Mouse (Mus musculus) heart, embryonic 12.5 days (tissue): Measurements from ENCODE around the gene Akt1. TPM values are rescaled to one million over a fixed set of nuclear protein-coding genes. Genes with fewer than 3 reads are reported as not detected.
A peak's percentile ranks its signal among the peaks of the same experiment; 100 is the strongest.

Source experiments
- ATAC-seq: fragments of 200-750 bp; cut with Nextera tagmentation; 2 replicates; pipeline ENCODE4 v1.8.0; 2017; ENCODE audit warnings: moderate TSS enrichment, moderate library complexity; ENCODE audit not compliant: insufficient number of reproducible peaks, low FRiP score
- H3K27ac ChIP-seq: fragments of 300-500 bp; sonication (generic); 2 replicates; pipeline ENCODE4 v1.5.1; 2016; ENCODE audit warnings: mild to moderate bottlenecking, moderate library complexity; ENCODE audit not compliant: poor library complexity, severe bottlenecking
- H3K27me3 ChIP-seq: fragments of 300-500 bp; sonication (generic); replicated peaks from 2 replicates; pipeline ENCODE4 v1.6.1; 2016; ENCODE audit warnings: mild to moderate bottlenecking, moderate library complexity
- H3K36me3 ChIP-seq: fragments of 300-500 bp; sonication (generic); 2 replicates; pipeline ENCODE4 v1.6.1; 2016; ENCODE audit warnings: mild to moderate bottlenecking, moderate library complexity
- H3K4me1 ChIP-seq: fragments of 300-500 bp; sonication (generic); replicated peaks from 2 replicates; pipeline ENCODE4 v1.6.1; 2016; ENCODE audit warnings: mild to moderate bottlenecking
- H3K4me2 ChIP-seq: fragments of 300-500 bp; sonication (generic); 2 replicates; pipeline ENCODE4 v1.6.1; 2016; ENCODE audit warnings: mild to moderate bottlenecking, moderate library complexity
- H3K4me3 ChIP-seq: fragments of 300-500 bp; sonication (generic); 2 replicates; pipeline ENCODE4 v1.5.1; 2016; ENCODE audit warnings: mild to moderate bottlenecking
- H3K9ac ChIP-seq: fragments of 300-500 bp; sonication (generic); 2 replicates; pipeline ENCODE4 v1.6.1; 2016; ENCODE audit warnings: mild to moderate bottlenecking, moderate library complexity
- H3K9me3 ChIP-seq: fragments of 300-500 bp; sonication (generic); replicated peaks from 2 replicates; pipeline ENCODE4 v1.6.1; 2016; ENCODE audit warnings: mild to moderate bottlenecking, moderate library complexity
- WGBS: fragments of 180-500 bp; shearing (Covaris S2); methylation state at CpG from one replicate; pipeline ENCODE4 v1.1.7; 2016; 5-methylcytosine and 5-hydroxymethylcytosine counted together
- polyA plus RNA-seq: library from polyadenylated mRNA; unstranded; fragments of >200 nt; fragmentation: Nextera tagmentation; extraction: Ambion mirVana; gene quantifications from 2 replicates; pipeline ENCODE4 v1.2.1, GENCODE M21; 2016

The Akt1 gene
- polyA plus RNA-seq, 1 experiment from 2014 or later, result 184 TPM

DNA sequence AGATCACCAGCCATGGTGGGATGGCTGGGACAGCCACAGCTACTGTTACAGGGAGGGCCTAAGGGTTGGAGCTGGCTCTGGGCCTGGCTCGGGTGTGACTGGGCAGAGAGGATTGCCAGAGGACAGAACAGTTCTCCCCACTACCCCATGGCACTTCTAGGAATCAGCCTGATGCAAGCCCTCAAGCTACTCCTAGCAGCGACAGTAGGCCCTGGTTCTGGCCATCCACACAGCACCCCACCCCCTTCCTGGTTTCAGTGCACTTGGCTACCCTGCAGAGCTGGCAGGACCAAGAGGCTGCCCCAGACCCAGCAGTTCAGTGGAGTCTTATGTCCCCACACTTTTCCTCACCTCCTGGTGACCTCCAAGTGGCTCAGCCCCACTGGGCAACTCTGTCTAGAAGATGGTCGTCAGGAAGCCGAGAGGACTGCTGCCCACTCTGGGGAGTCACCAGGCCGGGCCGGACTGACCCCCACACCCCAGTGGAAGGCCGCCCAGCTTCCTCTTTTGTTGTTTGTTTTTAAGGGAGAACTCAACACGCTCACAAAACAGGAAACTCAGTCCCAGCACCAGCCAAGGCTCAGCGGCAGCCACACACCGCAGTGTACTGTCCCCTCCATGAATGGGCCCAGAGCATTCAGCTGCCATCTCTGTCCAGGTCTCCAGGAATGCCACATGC lies 6.9 kb downstream of the Akt1 start:
- H3K9ac ChIP-seq, result peak overlapping the region; percentile 54
- no peaks in the 10 kb centered on the region for H3K9me3 ChIP-seq
- ATAC-seq, result no peak
- H3K4me3 ChIP-seq, result no peak overlapping the region
- peak overlapping the region; percentile 88 for H3K27ac ChIP-seq
- peaks cover 88% of the 10 kb centered on the region for H3K36me3 ChIP-seq
- H3K4me2 ChIP-seq, result no peak overlapping the region
- peaks cover 100% of the 10 kb centered on the region for H3K4me1 ChIP-seq
- no peaks in the 10 kb centered on the region for H3K27me3 ChIP-seq
- WGBS, result 69% methylated on average over 10 of the region's 10 CpGs

- Histone ChIP-seq H3K4me3 (no peak overlapping the region), H3K9me3 (no peaks in the 10 kb centered on the region), H3K27ac (peak overlapping the region; percentile 88), H3K4me1 (peaks cover 100% of the 10 kb centered on the region), H3K27me3 (no peaks in the 10 kb centered on the region), H3K4me2 (peak overlapping the region; percentile 42), H3K36me3 (peaks cover 96% of the 10 kb centered on the region), H3K9ac (peak overlapping the region; percentile 36)
- 80% methylated on average over 9 of the region's 9 CpGs for WGBS
- ATAC-seq, result no peak
These were observed 8.7 kb downstream of the Akt1 start for GRCm38 (mm10) chr12:112665881-112666544.

GRCm38 (mm10) chr12:112665445-112665844 lies 9.2 kb downstream of the Akt1 start:
- peak overlapping the region; percentile 88 for H3K27ac ChIP-seq
- peak overlapping the region; percentile 42 for H3K4me2 ChIP-seq
- no peaks in the 10 kb centered on the region for H3K9me3 ChIP-seq
- H3K36me3 ChIP-seq, result peaks cover 92% of the 10 kb centered on the region
- WGBS, result 35% methylated on average over 18 of the region's 18 CpGs
- ATAC-seq, result no peak
- peak overlapping the region; percentile 60 for H3K9ac ChIP-seq
- H3K27me3 ChIP-seq, result no peaks in the 10 kb centered on the region
- peaks cover 100% of the 10 kb centered on the region for H3K4me1 ChIP-seq
- H3K4me3 ChIP-seq, result no peak overlapping the region

- Histone ChIP-seq H3K36me3 (peaks cover 91% of the 10 kb centered on the region), H3K27ac (peak overlapping the region; percentile 88), H3K4me3 (no peak overlapping the region), H3K4me2 (0 out of 2 replicates have a peak overlapping the region, but pooled peaks have one; percentile 42), H3K4me1 (peaks cover 100% of the 10 kb centered on the region), H3K9me3 (no peaks in the 10 kb centered on the region), H3K27me3 (no peaks in the 10 kb centered on the region), H3K9ac (peak overlapping the region; percentile 60; the same call in 1 of the 2 replicates)
- 72% methylated on average over 5 of the region's 5 CpGs for WGBS
- no peak for ATAC-seq
These were observed 10.0 kb downstream of the Akt1 start for GRCm38 (mm10) chr12:112664656-112665055.

DNA sequence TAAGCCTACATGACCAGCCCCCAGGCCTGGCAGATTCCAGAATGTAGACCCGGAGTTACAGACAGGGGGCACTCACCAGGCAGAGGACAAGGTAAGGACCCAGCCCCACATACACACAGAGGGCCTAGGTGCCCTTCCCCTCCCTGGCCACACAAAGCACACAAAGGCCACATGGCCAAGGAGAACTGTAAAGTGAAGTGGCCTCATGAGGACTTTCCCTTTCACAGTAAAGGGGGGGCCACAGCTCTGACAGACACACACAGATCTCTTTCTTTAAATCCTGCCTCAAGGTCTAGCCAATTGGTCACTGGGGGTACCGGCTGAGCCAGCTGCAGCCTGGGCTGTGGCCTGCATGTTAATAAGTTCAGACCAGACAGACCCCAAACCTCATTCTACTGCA lies 10.6 kb downstream of the Akt1 start:
- H3K9ac ChIP-seq, result peak overlapping the region; percentile 33; the same call in 1 of the 2 replicates
- peaks cover 100% of the 10 kb centered on the region for H3K4me1 ChIP-seq
- H3K27me3 ChIP-seq, result no peaks in the 10 kb centered on the region
- H3K9me3 ChIP-seq, result no peaks in the 10 kb centered on the region
- H3K4me2 ChIP-seq, result no peak overlapping the region
- H3K36me3 ChIP-seq, result peaks cover 91% of the 10 kb centered on the region
- no peak for ATAC-seq
- H3K27ac ChIP-seq, result peak overlapping the region; percentile 88
- WGBS, result 47% methylated on average over 2 of the region's 2 CpGs
- no peak overlapping the region for H3K4me3 ChIP-seq

DNA sequence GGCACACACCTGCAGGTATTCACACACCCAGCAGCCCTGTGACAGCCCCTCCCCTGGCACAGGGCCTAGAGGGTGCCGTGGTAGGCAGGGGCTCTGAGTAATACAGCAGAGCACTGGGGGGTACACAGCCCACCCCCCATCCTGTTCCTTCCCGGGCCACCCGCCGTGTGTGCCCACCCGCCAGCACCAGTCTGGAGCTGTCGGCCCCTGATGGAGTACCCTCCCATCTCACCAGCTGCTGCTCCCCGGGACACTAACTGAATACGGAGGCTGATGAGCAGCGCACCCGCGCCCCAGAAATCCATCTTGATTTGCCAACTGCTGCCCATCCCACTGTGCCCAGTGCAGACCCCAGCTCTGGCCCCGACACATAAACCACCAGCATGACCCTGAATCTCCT lies 11.0 kb downstream of the Akt1 start:
- peak overlapping the region; percentile 93 for H3K27ac ChIP-seq
- H3K4me3 ChIP-seq, result no peak overlapping the region
- H3K4me1 ChIP-seq, result peaks cover 100% of the 10 kb centered on the region
- H3K36me3 ChIP-seq, result peaks cover 91% of the 10 kb centered on the region
- no peak overlapping the region for H3K4me2 ChIP-seq
- 95% methylated on average over 12 of the region's 12 CpGs for WGBS
- no peaks in the 10 kb centered on the region for H3K27me3 ChIP-seq
- peak overlapping the region; percentile 33; the same call in 1 of the 2 replicates for H3K9ac ChIP-seq
- no peaks in the 10 kb centered on the region for H3K9me3 ChIP-seq
- no peak for ATAC-seq

- Histone ChIP-seq H3K27me3 (no peaks in the 10 kb centered on the region), H3K4me2 (no peak overlapping the region), H3K9ac (peak overlapping the region; percentile 33; the same call in 1 of the 2 replicates), H3K4me3 (no peak overlapping the region), H3K4me1 (peaks cover 99% of the 10 kb centered on the region), H3K27ac (peak overlapping the region; percentile 93; the same call in 1 of the 2 replicates), H3K36me3 (peaks cover 91% of the 10 kb centered on the region), H3K9me3 (no peaks in the 10 kb centered on the region)
- 85% methylated on average over 11 of the region's 11 CpGs for WGBS
- ATAC-seq, result no peak
These were observed 11.4 kb downstream of the Akt1 start for GRCm38 (mm10) chr12:112663303-112663702.

DNA sequence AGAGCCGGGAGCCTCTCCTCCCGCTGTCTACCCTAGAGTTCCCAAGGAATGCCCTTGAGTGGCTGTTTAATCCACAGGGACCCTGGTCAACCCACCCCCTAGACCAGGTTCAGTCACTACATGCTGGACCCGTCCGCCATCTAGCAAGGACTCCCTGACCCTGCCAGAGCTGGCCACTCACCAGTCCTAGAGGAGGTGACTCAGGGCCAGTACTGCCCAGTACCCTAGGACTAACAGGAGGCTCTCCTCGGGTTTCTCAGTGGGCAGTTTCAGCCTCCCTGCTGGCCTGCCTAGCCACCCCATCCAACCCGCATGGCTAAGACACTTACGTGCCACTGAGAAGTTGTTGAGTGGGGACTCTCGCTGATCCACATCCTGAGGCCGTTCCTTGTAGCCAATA lies 12.8 kb downstream of the Akt1 start:
- peak overlapping the region; percentile 64 for H3K4me2 ChIP-seq
- H3K27ac ChIP-seq, result peak overlapping the region; percentile 93
- 62% methylated on average over 9 of the region's 9 CpGs for WGBS
- H3K27me3 ChIP-seq, result no peaks in the 10 kb centered on the region
- H3K36me3 ChIP-seq, result peaks cover 91% of the 10 kb centered on the region
- no peak overlapping the region for H3K4me3 ChIP-seq
- ATAC-seq, result no peak
- H3K4me1 ChIP-seq, result peaks cover 85% of the 10 kb centered on the region
- peak overlapping the region; percentile 33 for H3K9ac ChIP-seq
- no peaks in the 10 kb centered on the region for H3K9me3 ChIP-seq

DNA sequence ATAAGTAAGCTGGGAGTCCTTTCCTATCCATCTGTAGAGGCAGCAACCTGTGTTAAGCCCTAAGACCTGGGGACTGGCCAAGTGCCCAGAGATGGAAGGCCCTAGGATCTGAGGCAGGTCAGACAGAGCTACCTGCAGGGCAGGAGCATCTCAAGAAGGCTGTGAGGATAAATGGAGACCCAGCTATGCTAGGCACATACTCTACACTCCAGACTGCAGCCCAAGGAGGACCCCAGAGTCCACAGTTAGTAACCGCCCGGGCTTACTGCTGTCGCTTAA lies 13.4 kb downstream of the Akt1 start:
- Histone ChIP-seq H3K27me3 (no peaks in the 10 kb centered on the region), H3K9me3 (no peaks in the 10 kb centered on the region), H3K9ac (peak overlapping the region; percentile 33), H3K27ac (peak overlapping the region; percentile 93), H3K4me2 (peak overlapping the region; percentile 64), H3K36me3 (peaks cover 91% of the 10 kb centered on the region), H3K4me1 (peaks cover 79% of the 10 kb centered on the region), H3K4me3 (no peak overlapping the region)
- WGBS, result 55% methylated on average over 3 of the region's 3 CpGs
- no peak; the same call in 1 of the 2 replicates for ATAC-seq

DNA sequence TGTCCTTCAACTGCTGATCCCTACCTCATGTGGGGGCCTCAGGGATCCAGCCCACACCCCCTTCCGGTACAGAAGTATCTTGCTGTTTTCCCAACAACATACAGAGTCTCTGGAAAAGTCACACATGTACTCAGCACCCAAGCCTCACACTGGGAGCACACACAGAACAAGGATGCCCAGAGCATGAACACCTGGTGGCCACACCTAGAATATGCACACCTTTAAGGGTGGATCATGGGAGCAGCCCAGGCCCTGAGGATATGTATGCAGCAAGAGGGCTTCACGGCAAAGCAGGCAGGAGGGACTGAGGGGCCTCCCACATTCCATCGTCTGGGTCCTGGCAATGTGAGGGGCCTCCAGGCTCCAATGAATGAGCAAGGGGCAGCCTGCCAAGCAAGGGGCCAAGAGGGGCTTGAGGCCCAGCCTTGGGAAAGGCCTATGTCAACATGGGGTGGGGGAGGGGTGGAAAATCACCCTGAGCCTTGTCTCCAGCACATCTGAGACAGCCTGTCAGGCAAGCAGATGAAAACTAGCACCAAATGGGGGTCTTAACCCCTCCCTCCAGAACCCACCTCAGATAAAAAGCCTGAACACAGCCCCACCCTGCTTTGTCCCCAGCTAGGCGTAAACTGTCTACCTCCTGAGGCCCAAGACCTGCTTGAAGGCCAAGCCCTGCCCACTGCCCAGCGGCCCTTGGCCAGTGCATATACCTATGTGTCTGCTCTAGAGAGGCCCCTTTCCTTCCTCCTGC lies 13.9 kb downstream of the Akt1 start:
- H3K4me2 ChIP-seq, result peak overlapping the region; percentile 64
- peak overlapping the region; percentile 93 for H3K27ac ChIP-seq
- peaks cover 77% of the 10 kb centered on the region for H3K4me1 ChIP-seq
- whole genome bisulfite sequencing, result 21% methylated on average over 5 of the region's 5 CpGs
- H3K4me3 ChIP-seq, result peak overlapping the region; percentile 20
- no peaks in the 10 kb centered on the region for H3K9me3 ChIP-seq
- peak overlapping the region; percentile 33 for H3K9ac ChIP-seq
- no peaks in the 10 kb centered on the region for H3K27me3 ChIP-seq
- peaks cover 91% of the 10 kb centered on the region for H3K36me3 ChIP-seq
- ATAC-seq, result peak; percentile 84

- 86% methylated on average over 6 of the region's 6 CpGs for WGBS
- Histone ChIP-seq H3K4me3 (no peak overlapping the region), H3K9me3 (no peaks in the 10 kb centered on the region), H3K27me3 (no peaks in the 10 kb centered on the region), H3K27ac (peak overlapping the region; percentile 24; the same call in 1 of the 2 replicates), H3K4me2 (no peak overlapping the region), H3K9ac (no peak overlapping the region; the same call in 1 of the 2 replicates), H3K4me1 (peaks cover 77% of the 10 kb centered on the region), H3K36me3 (peaks cover 92% of the 10 kb centered on the region)
- no peak for ATAC-seq
These were observed 15.6 kb downstream of the Akt1 start for GRCm38 (mm10) chr12:112659109-112659508.
